Mouse (Mus musculus) kidney, embryonic 14.5 days (tissue): ENCODE data around the gene Fap. TPM values are rescaled to one million over a fixed set of nuclear protein-coding genes. Genes with fewer than 3 reads are reported as not detected.

ENCODE experiments used
- ATAC-seq: fragments of 200-750 bp; cut with Nextera tagmentation; 2 replicates; pipeline ENCODE4 v1.8.0; 2017; ENCODE audit warnings: moderate number of reproducible peaks, mild to moderate bottlenecking, moderate TSS enrichment, moderate library complexity; ENCODE audit not compliant: low FRiP score, low TSS enrichment
- H3K27ac ChIP-seq: fragments of 300-500 bp; sonication (generic); 2 replicates; pipeline ENCODE4 v1.5.1; 2014; ENCODE audit warnings: low read depth, mild to moderate bottlenecking, low read length, moderate library complexity, mixed read lengths
- H3K27me3 ChIP-seq: fragments of 300-500 bp; sonication (generic); 2 replicates; pipeline ENCODE4 v1.6.1; 2014; ENCODE audit warnings: mild to moderate bottlenecking, low read length; ENCODE audit not compliant: control insufficient read depth, insufficient read depth
- H3K36me3 ChIP-seq: fragments of 300-500 bp; sonication (generic); 2 replicates; pipeline ENCODE4 v1.6.1; 2014; ENCODE audit warnings: low read length, mixed read lengths; ENCODE audit not compliant: control insufficient read depth, insufficient read depth
- H3K4me1 ChIP-seq: fragments of 300-500 bp; sonication (generic); 2 replicates; pipeline ENCODE4 v1.6.1; 2014; ENCODE audit warnings: low read length, mixed read lengths; ENCODE audit not compliant: control insufficient read depth, insufficient read depth
- H3K4me2 ChIP-seq: fragments of 300-500 bp; sonication (generic); replicated peaks from 2 replicates; pipeline ENCODE4 v1.6.1; 2014; ENCODE audit warnings: low read depth, mild to moderate bottlenecking, low read length
- H3K4me3 ChIP-seq: fragments of 300-500 bp; sonication (generic); 2 replicates; pipeline ENCODE4 v1.5.1; 2014; ENCODE audit warnings: mild to moderate bottlenecking, low read length
- H3K9ac ChIP-seq: fragments of 300-500 bp; sonication (generic); 2 replicates; pipeline ENCODE4 v1.6.1; 2014; ENCODE audit warnings: low read depth, mild to moderate bottlenecking, low read length, moderate library complexity
- H3K9me3 ChIP-seq: fragments of 300-500 bp; sonication (generic); 2 replicates; pipeline ENCODE4 v1.6.1; 2016; ENCODE audit warnings: low read length; ENCODE audit not compliant: control insufficient read depth
- WGBS: fragments of 180-500 bp; shearing (Covaris S2); extraction: QIAGEN DNeasy Blood & Tissue Kit; methylation state at CpG from one replicate; pipeline ENCODE4 v1.1.7; 2014; 5-methylcytosine and 5-hydroxymethylcytosine counted together
- polyA plus RNA-seq: library from polyadenylated mRNA; unstranded; fragments of >200 nt; fragmentation: Nextera tagmentation; extraction: Ambion mirVana; gene quantifications from 2 replicates; pipeline ENCODE4 v1.2.1, GENCODE M21; 2014

The Fap gene
- 4.1 and 4.8 TPM in 2 replicates for polyA plus RNA-seq

GRCm38 (mm10) chr2:62573753-62574159 lies at the start of gene Fap:
TSS of gene Fap (minus strand) at chr2:62574075.
- Histone ChIP-seq H3K27ac (peak within 1 kb of the TSS; percentile 24; the same call in 1 of the 2 replicates), H3K36me3 (no peaks in the 10 kb centered on the region), H3K4me1 (no peaks in the 10 kb centered on the region), H3K4me3 (peak within 1 kb of the TSS; percentile 22; the same call in 1 of the 2 replicates), H3K4me2 (peak within 1 kb of the TSS; percentile 24), H3K27me3 (no peaks in the 10 kb centered on the region), H3K9me3 (no peaks in the 10 kb centered on the region), H3K9ac (0 out of 2 replicates have a peak within 1 kb of the TSS, but pooled peaks have one; percentile 7)
- no peak; the same call in 1 of the 2 replicates for ATAC-seq
- WGBS: 49% methylated on average over 12 of the region's 12 CpGs

DNA sequence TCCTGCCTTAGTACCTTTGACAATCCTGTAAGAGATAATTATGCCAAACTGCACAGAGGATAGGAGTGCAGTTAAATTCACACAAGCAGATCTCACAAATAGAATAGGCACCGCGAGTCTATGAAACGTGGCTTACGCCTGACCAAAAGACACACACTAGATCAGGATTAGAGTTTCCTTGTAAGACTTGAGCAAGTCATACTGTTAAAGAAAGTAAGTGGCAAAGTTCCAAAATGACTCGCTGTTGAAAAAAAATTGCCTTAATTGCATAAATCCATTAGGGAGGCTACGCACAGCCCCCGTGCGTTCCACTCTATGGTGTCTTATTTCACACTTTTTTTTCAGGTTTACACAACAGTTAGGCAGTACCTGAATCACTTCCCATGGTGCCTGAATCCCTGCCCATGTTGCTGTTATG lies 49.2 kb upstream of the Fap start:
- Histone ChIP-seq H3K27me3 (no peaks in the 10 kb centered on the region), H3K27ac (no peak overlapping the region), H3K36me3 (no peaks in the 10 kb centered on the region), H3K9me3 (no peaks in the 10 kb centered on the region), H3K4me1 (no peaks in the 10 kb centered on the region), H3K4me3 (no peak overlapping the region), H3K9ac (no peak overlapping the region), H3K4me2 (no peak overlapping the region)
- ATAC-seq: no peak
- WGBS: 65% methylated on average over 8 of the region's 8 CpGs

DNA sequence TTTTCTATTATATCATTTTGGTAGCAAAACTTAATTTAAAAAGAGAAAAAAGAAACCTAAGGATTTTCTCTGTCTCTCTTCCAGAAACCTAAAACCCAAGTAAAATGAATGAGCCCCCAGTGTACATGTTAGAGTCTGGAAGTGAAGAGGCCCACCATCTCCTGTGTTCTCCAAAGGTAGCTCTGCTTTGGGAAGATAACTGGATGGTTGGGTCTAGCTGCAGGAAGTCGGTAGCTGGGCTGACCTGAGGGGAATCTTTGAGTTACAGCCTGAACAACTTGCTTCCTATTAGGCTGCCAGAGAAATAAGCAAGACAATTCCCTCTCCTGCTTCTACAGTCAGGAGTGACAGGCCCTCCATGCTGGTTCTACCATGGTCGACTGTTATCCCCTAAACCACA lies 45.8 kb upstream of the Fap start:
- H3K9me3 ChIP-seq: no peaks in the 10 kb centered on the region
- 60% methylated on average over 2 of the region's 2 CpGs for WGBS
- no peak overlapping the region for H3K4me3 ChIP-seq
- no peak for ATAC-seq
- no peaks in the 10 kb centered on the region for H3K27me3 ChIP-seq
- no peak overlapping the region for H3K4me2 ChIP-seq
- H3K9ac ChIP-seq: no peak overlapping the region
- no peak overlapping the region for H3K27ac ChIP-seq
- no peaks in the 10 kb centered on the region for H3K36me3 ChIP-seq
- no peaks in the 10 kb centered on the region for H3K4me1 ChIP-seq

GRCm38 (mm10) chr2:62618934-62619341 lies 45.1 kb upstream of the Fap start:
- Histone ChIP-seq H3K36me3 (no peaks in the 10 kb centered on the region), H3K9me3 (no peaks in the 10 kb centered on the region), H3K9ac (no peak overlapping the region), H3K4me2 (no peak overlapping the region), H3K27ac (no peak overlapping the region), H3K27me3 (no peaks in the 10 kb centered on the region), H3K4me3 (no peak overlapping the region), H3K4me1 (no peaks in the 10 kb centered on the region)
- no peak for ATAC-seq
- WGBS: 83% methylated on average over 7 of the region's 7 CpGs

DNA sequence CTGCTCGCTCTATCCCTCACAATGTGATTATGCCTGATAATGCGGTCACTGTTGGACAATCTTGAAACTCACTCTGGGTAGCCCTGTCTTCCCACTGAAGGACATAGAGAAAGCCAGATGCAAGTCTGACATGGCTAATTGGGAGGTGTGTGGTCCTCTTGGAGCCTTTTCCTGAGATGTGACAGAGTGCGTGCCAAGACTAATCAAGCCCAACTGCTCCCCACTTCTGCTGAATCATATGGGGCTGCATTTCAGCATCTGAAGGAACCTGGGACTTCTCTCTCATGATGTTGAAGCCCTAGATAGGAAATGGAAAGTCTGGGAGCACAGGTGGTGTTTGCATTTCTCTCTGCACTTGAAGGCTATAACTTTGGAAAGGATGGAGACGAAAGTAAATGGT lies 39.3 kb upstream of the Fap start:
- no peaks in the 10 kb centered on the region for H3K36me3 ChIP-seq
- H3K27me3 ChIP-seq: no peaks in the 10 kb centered on the region
- ATAC-seq: no peak
- H3K27ac ChIP-seq: no peak overlapping the region
- no peaks in the 10 kb centered on the region for H3K9me3 ChIP-seq
- WGBS: 95% methylated on average over 4 of the region's 4 CpGs
- no peaks in the 10 kb centered on the region for H3K4me1 ChIP-seq
- H3K9ac ChIP-seq: no peak overlapping the region
- H3K4me2 ChIP-seq: no peak overlapping the region
- no peak overlapping the region for H3K4me3 ChIP-seq

- H3K9ac ChIP-seq: no peak overlapping the region
- no peaks in the 10 kb centered on the region for H3K4me1 ChIP-seq
- no peak overlapping the region for H3K4me2 ChIP-seq
- no peak overlapping the region for H3K27ac ChIP-seq
- no peaks in the 10 kb centered on the region for H3K9me3 ChIP-seq
- no peaks in the 10 kb centered on the region for H3K36me3 ChIP-seq
- no peak overlapping the region for H3K4me3 ChIP-seq
- H3K27me3 ChIP-seq: no peaks in the 10 kb centered on the region
- WGBS: 88% methylated on average over 16 of the region's 16 CpGs
- no peak for ATAC-seq
Observed at GRCm38 (mm10) chr2:62606205-62606604, 32.3 kb upstream of the Fap start.

DNA sequence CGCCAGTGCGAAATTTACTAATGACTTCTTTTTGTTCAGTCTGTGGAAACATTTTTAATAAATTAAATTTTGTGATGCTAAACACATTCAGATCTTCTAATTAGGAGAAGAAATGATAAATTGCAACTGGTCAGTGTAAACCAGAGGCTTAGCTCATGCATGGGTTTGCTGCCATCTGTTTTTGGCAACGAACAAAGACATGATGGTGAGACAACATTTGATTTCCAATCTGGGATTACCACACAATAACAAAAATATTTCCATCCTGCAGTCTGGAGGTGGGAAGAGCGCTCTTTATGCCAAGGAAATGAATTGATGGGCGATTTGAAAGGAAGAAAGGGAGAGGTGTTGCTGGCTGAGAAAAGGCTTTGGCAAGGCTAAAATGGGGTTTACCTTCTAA lies 29.7 kb upstream of the Fap start:
- Histone ChIP-seq H3K36me3 (no peaks in the 10 kb centered on the region), H3K27me3 (no peaks in the 10 kb centered on the region), H3K9ac (no peak overlapping the region), H3K9me3 (no peaks in the 10 kb centered on the region), H3K4me1 (no peaks in the 10 kb centered on the region), H3K4me3 (no peak overlapping the region), H3K27ac (no peak overlapping the region), H3K4me2 (no peak overlapping the region)
- 86% methylated on average over 5 of the region's 5 CpGs for WGBS
- no peak for ATAC-seq

- 82% methylated on average over 5 of the region's 5 CpGs for WGBS
- ATAC-seq: no peak
Observed at GRCm38 (mm10) chr2:62596586-62596985, 22.7 kb upstream of the Fap start.

GRCm38 (mm10) chr2:62594491-62594890 lies 20.6 kb upstream of the Fap start:
- Histone ChIP-seq H3K9me3 (no peaks in the 10 kb centered on the region), H3K4me3 (no peak overlapping the region), H3K4me1 (no peaks in the 10 kb centered on the region), H3K27ac (no peak overlapping the region), H3K27me3 (no peaks in the 10 kb centered on the region), H3K9ac (no peak overlapping the region), H3K36me3 (no peaks in the 10 kb centered on the region), H3K4me2 (no peak overlapping the region)
- 81% methylated on average over 2 of the region's 2 CpGs for WGBS
- no peak for ATAC-seq

More at GRCm38 (mm10) chr2:62596586-62596985, 22.7 kb upstream of the Fap start:
- Histone ChIP-seq H3K4me3 (no peak overlapping the region), H3K27ac (no peak overlapping the region), H3K9me3 (no peaks in the 10 kb centered on the region), H3K36me3 (no peaks in the 10 kb centered on the region), H3K27me3 (no peaks in the 10 kb centered on the region), H3K4me2 (no peak overlapping the region), H3K9ac (no peak overlapping the region), H3K4me1 (no peaks in the 10 kb centered on the region)
